ENCODE assay signal across 8 mouse cellular contexts in genomic region chr9:70142460-70142859, GRCm38 (mm10). TPM values are rescaled to one million over a fixed set of nuclear protein-coding genes. Genes with fewer than 3 reads are reported as not detected.
DNase-seq lines count a peak whose midpoint lies in the region; ATAC-seq lines count a peak whose summit lies in the region.

TSS of gene Fam81a (minus strand) at chr9:70142560.

- no peak within 1 kb of the TSS for H3K9ac ChIP-seq in liver, embryonic 12.5 days

- peaks cover 62% of the 10 kb centered on the region for H3K27me3 ChIP-seq in embryonic facial prominence, embryonic 10.5 days (replicated peaks; ENCODE audit: low read depth, poor library complexity, severe bottlenecking)
- H3K27me3 ChIP-seq in hindbrain, embryonic 10.5 days (ENCODE audit: insufficient read depth, poor library complexity, severe bottlenecking): peaks cover 52% of the 10 kb centered on the region
- peaks cover 56% of the 10 kb centered on the region for H3K27me3 ChIP-seq in liver, embryonic 12.5 days (replicated peaks)

- no peaks in the 10 kb centered on the region for H3K9me3 ChIP-seq in embryonic facial prominence, embryonic 10.5 days
- H3K9me3 ChIP-seq in hindbrain, embryonic 10.5 days: no peaks in the 10 kb centered on the region
- no peaks in the 10 kb centered on the region for H3K9me3 ChIP-seq in liver, embryonic 12.5 days (replicated peaks)

- peak within 1 kb of the TSS; percentile 66; the same call in 1 of the 2 replicates for H3K27ac ChIP-seq in embryonic facial prominence, embryonic 10.5 days (replicated peaks)
- H3K27ac ChIP-seq in hindbrain, embryonic 10.5 days: peak within 1 kb of the TSS; percentile 85
- no peak within 1 kb of the TSS for H3K27ac ChIP-seq in liver, embryonic 12.5 days

- peak within 1 kb of the TSS; percentile 69 for H3K4me2 ChIP-seq in liver, embryonic 12.5 days

- H3K4me3 ChIP-seq in embryonic facial prominence, embryonic 10.5 days: peak within 1 kb of the TSS; percentile 65
- peak within 1 kb of the TSS; percentile 71 for H3K4me3 ChIP-seq in hindbrain, embryonic 10.5 days
- peak within 1 kb of the TSS; percentile 54 for H3K4me3 ChIP-seq in liver, embryonic 12.5 days

- WGBS in embryonic facial prominence, embryonic 10.5 days: 72% methylated on average over 7 of the region's 7 CpGs
- WGBS in hindbrain, embryonic 10.5 days: 68% methylated on average over 7 of the region's 7 CpGs
- 58% methylated on average over 7 of the region's 7 CpGs for WGBS in liver, embryonic 12.5 days (ENCODE audit: insufficient replicate concordance)

- H3K4me1 ChIP-seq in embryonic facial prominence, embryonic 10.5 days: peaks cover 42% of the 10 kb centered on the region
- H3K4me1 ChIP-seq in hindbrain, embryonic 10.5 days (replicated peaks): peaks cover 49% of the 10 kb centered on the region
- peaks cover 9% of the 10 kb centered on the region; the same call in 1 of the 2 replicates for H3K4me1 ChIP-seq in liver, embryonic 12.5 days

- no peak for DNase-seq in heart, adult 18-20 months
- DNase-seq in heart, adult 9 months (ENCODE audit: low spot score in 2 of 2): no peak
- no peak for DNase-seq in embryonic facial prominence, embryonic 10.5 days (ENCODE audit: low spot score)
- no peak for DNase-seq in hindbrain, embryonic 10.5 days (ENCODE audit: low spot score)
- no peak for DNase-seq in right cerebral cortex, adult 18-20 months
- no peak for DNase-seq in thymus, postnatal 14 days
- no peak for DNase-seq in adipocyte (ENCODE audit: low spot score)

- no peak for ATAC-seq in liver, embryonic 12.5 days

- H3K36me3 ChIP-seq in embryonic facial prominence, embryonic 10.5 days (replicated peaks): no peaks in the 10 kb centered on the region
- no peaks in the 10 kb centered on the region for H3K36me3 ChIP-seq in hindbrain, embryonic 10.5 days
- no peaks in the 10 kb centered on the region for H3K36me3 ChIP-seq in liver, embryonic 12.5 days

RNA-seq across cellular contexts. Expression of gene Fam81a, which starts in this region (rescaled TPM):
- total RNA-seq in heart, adult 18-20 months (2021): 10 to 100 TPM; 32.8 to 34.6 TPM
- polyA plus RNA-seq in embryonic facial prominence, embryonic 10.5 days (2016; fragmentation: Nextera tagmentation; extraction: Ambion mirVana): 1.9 and 2.6 TPM in 2 replicates
- polyA plus RNA-seq in hindbrain, embryonic 10.5 days (2016; fragmentation: Nextera tagmentation; extraction: Ambion mirVana): 7.2 and 9.5 TPM in 2 replicates
- 0.74 and 0.98 TPM in 2 replicates for polyA plus RNA-seq in liver, embryonic 12.5 days (2016; fragmentation: Nextera tagmentation; extraction: Ambion mirVana)
